Mouse (Mus musculus) embryo, embryonic 10 days (tissue): ENCODE measurements around the gene Rhbdl1.

Source experiments
- DNase-seq: peaks from one replicate; pipeline ENCODE4 v3.0.0-alpha.2; 2015; ENCODE audit warnings: low spot score

Gene Rhbdl1

DNA sequence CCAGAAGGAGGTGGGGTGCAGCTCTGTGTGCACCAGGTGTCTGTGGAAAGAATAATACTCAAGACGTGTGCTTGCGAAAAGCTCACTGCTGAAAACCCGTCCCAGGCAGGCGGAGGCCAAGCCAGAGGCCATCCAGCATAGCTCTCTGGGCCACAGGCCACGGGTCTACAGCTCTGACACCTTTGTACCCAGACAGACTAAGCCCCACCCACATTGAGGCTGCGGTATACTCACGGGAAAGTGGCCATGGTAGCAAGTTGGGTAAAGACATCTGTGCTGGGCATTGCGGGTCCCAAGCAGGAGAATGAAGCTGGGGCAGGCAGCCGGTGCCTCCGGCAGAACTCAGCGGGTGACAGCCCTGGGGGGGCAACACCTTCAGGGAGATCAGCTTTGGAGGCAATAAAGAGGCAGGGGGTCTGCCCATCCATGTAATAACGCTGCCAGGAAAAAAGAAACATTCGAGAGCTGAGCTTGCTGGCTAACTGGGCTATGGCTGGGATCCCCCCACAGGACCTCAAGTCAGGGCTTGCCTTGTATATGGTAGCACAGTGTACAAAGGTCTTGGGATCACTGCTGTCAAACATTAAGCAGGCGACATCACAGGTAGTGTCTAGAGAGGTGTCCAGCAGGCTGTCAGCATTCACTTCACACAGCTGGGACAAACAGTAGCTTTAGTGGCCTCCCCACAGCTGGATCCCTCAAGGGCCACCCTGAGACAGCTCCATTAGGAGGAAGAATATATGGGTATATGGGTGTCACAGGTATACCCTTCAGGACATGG lies 2.5 kb upstream of the Rhbdl1 start:
- no peak for DNase-seq

DNA sequence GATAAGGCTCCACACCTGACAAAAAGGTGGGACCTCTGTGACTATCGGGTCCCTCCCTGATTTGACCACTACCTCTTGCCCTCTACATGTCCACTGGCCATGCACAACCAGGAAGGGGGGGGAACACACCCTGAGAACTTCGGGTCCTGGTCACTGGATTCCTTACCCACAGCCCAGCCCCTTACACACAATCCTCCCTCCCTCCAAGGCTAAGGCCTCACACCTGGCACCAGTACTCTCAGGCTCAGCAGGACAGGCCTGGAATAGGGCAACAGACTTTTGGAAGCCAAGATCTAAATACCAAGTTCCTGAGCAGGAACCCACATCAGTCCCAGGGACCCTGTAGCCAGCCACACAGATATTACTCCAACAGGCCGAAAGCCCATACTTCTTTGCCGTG lies 1.8 kb upstream of the Rhbdl1 start:
- DNase-seq: no peak

DNA sequence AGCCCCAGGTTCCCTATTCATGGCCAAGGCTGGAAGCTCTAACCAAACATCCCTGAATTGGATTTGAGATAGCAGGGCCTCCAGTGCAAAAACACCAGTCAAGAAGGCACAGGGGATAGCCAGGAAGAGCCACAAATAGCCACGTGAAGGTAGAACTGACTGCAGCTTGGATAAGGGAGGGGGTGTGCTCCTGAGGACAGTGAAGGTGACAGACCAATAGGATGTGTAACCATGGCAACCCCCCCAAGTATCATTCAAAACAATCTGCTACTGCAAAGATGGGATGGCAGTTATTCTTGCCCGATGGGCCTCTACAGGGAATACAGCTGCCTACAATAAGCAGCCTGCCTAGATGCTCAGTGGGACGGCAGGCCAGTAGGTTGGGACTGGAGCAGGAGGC lies 438 bp upstream of the Rhbdl1 start:
- DNase-seq: no peak

DNA sequence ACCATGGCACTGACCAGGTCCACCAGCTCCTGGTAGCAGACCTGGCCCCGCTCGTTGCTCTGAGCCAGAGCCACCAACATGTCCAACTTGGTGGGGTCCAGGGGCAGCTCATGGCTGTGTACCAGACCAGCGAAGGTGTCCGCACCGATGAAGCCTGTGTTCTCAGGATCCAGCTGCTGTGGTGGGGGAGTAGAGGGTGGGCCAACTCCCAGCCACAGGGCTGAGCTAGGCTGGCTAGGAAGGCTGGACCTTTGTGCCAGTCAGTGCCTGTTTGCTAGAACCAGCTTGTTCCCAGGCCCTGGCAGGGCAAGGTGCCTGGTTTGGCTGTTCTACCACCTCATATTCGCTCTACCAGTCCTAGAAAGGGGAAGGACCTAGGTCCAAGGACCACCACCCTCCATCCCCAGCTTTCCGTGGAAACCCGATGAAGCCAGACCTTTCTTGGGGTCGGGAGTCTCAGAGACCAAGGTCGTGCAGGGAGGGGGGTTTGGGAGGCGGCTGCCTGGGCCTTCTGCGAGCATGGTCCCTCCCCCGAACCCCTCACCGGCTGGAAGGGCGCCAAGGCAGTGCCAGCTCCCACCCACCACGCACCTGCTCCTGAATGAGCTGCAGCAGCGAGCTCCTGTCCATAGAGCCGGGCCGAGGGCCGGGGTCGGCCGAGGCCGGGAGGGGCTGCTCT lies 559 bp downstream of the Rhbdl1 start:
- DNase-seq: no peak

DNA sequence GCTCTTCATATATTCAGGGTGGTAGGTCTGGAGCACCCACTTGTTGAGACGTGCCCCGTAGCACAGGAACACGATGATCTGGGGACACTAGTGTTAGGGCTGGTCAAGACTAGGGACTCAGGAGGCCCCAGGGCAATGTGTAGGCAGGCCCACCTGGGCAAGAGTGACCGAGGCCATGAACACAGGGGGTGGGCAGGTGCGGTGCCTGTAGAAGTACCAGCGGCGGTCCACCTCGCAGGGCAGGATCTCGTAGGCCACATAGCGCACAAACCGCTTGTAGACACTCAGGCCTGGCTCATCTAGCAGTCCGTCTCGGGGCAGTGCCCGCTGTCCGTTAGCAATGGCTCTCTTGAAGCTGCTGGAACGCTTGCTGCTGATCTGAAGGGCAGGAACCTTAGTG lies 1.3 kb downstream of the Rhbdl1 start:
- DNase-seq: no peak

DNA sequence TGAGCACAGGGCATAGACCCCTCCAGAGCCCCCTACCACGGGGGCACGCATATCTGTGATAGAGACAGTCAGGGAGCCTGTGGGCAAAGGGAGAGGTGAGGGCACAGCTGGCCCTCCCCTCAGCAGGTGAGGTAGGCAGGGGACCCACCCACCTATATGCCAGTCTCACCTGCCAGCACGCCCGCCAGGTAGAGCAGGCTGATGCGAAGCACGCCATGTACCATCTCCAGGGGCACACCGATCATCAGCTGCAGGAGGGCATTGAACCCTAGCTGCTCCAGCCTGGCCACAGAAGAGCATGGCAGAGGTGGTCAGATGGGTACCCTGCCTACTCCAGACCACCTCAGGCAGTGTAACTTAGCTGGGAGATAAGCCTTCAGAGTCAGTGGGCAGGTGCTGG lies 1.8 kb downstream of the Rhbdl1 start:
- DNase-seq: no peak

DNA sequence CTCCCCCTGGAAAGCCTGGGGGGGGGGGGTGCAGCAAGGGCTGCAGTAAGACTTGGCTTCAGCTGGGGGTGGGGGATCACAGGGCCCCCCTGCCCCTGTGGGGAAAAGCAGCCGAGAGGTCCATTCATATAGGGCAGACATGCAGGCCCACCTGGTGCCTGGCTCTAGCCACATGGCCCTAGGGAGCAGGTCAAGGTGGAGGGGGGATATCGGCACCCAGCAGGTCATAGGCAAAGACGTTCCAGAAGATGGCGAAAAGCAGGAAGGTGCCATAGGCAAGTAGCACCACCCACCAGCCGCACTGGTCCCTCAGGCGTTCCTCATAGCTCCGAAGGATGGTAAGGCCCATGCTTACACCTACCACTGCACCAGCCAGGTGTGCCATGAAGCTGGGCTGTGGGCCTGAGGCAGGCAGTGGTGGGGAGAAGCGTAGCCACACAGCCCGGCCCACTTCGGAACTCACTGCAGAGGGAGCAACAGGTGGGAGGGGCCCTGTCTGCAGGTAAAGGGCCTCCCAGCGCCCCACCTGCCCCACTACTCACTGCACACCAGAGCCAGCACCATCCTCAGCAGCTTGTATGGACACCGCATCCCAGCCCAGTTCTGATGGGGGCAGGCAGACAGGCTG lies 2.4 kb downstream of the Rhbdl1 start:
- DNase-seq: no peak

DNA sequence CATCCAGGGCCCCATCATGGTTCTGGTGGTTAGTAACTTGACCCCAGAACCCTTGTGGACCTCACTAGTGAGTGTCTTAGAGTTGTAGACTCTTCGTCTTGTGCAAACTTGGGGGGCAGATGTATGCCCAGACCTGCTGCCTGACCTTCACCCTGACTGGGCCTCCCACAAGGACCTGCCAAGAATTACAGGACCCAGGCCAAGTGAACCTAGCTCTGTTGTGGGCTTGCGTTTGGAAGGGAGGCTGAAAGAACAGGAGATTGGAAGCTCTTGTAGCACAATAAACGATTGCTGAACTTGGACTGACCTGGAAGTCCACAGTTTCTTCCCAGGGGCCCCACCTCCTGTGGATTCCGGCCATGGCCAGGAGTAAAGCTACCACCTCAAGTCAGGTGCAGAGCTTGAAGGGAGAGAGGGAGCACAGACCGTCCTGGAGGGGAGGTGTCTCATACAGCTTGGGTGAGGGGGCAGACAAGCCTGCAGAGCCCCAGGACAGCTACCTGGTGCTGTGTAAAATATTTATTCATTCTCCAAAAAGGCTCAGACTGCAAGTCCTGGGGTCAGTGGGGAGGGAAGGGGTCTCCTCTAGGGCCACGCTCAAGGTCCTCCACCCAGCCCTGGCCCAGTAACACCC lies 3.0 kb downstream of the Rhbdl1 start:
- DNase-seq: no peak

DNA sequence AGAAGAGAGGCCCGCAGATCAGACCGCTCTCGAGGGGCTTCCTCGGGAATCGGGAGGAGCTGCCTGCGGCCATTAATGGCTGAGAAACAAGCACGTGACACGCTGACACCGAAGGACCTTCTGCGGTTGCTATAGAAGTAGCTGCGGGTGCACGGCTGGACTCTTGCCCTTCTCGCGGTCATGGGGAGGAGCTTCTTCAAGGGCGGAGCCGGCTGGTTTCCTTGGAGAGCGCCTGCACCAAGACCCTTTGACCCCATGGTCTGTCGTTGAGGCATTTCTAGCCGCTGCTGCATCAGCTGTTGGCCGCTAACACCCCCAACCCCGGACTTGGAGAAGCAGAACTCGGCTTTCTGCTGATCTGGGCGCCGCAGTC lies 3.8 kb downstream of the Rhbdl1 start, which contains the start of gene Stub1:
Gene Stub1 (minus strand): TSS at position 114 of the 373 bp plus-strand sequence.
- DNase-seq: peak; percentile 98

DNA sequence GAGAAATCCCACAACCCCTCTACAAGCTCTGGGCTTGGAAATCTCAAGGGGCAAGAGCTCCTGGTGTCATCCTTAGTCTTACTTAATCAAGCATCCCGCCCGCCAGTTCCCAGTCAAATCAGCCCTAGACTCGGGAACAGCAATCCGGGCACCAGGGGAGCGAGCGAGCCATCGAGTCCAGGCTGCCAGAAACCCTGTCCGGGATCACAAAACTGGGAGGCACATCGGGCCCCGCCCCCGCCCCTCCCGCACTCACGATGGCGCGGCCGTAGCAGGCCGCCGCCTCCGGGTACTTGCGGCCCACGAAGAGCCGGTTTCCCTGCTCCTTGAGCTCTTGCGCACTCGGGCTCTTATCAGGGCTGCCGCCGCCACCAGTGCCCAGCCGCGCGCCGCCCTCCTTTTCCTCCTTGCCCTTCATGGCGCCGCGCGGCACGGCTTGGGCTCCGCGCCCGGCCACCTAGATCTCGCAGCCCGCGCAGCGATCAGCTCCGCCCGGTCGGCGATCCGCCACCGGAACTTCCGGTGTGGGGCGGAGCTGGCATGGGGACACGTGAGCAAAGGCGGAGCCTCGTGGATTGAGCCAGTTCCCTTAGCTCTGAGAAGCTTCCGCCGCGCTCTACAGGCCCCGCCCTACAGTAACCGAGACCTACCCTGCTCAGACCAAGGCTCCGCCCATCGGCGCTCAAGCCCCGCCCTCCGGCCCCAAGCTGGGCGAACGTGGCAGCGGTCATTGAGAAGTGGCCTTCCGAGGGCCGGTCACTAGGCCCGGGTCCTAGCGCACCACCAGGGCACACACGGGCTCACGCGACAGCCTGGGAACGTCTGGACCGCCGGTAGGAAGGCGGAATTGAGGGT lies 4.4 kb downstream of the Rhbdl1 start:
- peak; percentile 99 for DNase-seq

DNA sequence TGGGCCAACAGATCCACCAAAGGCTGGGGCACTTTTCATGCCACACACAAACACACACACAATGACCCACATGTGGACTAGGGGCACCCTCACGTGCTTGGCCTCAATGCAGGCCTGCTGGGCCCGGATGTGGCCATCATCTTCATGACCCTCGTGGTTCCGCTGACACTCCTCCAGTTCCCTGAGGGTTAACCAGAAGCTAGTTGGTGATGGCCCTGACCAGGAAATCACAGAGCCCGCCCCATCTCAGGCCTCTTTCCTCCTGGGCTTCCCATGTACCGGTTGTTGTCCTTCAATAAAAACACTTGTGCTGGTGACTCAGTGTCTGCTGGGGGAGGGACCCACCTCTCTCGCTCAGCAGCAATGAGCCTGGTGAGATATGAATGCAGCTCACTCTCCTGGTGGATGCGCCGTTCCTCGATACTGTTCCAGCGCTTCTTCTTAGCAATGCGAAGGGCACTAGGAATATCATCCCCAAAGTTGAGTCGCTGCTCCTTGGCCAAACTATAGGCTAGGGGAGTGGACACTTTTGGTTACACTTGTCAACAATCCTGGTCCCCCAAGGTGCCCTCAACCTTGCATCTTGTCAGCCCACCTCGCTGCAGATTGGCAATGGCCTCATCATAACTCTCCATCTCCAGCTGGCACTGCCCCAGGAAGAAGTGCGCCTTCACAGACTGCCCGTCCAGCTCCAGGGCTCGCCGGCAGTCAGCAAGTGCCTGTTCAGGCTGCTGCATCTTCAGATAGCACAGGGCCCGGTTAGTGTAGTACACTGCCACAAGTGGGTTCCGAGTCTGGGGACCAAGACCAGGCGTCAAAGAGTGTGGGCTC lies 5.4 kb downstream of the Rhbdl1 start:
- DNase-seq: no peak

DNA sequence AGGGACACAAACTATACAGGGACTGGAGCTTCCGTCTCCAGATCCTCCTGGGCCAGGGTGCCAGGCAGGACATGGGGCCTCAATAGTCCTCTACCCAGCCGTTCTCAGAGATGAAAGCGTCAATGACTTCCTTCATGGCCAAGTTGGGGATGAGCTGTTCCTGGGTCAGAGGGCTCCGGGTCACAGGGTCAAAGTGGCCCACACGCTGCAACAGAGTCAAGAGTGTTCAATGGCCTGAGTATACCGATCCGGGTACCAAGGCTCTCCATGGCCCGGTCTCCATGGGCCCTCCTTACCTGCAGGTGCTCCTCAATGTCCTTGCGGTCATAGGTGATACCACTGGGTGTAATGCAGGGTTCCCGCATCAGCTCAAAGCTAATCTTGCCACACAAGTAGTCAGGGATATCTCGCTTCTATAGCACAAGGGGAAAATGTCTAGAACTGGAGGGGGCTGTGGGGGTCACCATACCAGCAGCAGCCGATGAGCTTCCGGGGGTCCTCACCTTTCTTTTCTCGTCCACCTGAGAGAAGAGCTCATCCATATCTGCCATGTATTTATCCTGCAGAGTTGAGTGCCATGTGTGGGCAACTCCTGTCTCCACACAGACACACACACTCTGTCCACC lies 6.2 kb downstream of the Rhbdl1 start:
- no peak for DNase-seq

DNA sequence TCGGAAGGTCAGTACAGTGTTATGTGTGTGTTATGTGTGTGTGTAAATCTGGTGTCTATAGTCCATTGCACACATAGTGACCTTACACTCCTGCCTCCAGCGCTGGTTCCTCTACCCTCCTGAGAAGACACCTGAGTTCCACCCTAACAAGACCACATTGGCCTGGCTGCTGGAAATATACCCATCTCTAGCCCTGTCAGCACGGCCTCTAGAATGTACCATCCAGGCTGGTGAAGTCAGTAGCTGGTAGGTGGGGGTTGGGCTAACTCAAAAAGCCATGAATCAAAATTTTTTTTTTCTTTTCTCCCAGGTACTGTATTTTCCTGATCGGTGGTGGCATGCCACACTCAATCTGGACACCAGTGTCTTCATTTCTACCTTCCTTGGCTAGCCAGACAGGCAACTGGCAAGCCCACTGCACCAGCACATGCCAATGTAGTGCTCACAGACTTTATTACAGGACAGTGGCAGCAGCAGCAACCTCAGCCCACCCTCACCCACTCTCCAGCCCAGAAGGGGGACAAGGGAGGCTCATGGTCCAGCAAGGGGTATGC lies 6.8 kb downstream of the Rhbdl1 start:
- no peak for DNase-seq

DNA sequence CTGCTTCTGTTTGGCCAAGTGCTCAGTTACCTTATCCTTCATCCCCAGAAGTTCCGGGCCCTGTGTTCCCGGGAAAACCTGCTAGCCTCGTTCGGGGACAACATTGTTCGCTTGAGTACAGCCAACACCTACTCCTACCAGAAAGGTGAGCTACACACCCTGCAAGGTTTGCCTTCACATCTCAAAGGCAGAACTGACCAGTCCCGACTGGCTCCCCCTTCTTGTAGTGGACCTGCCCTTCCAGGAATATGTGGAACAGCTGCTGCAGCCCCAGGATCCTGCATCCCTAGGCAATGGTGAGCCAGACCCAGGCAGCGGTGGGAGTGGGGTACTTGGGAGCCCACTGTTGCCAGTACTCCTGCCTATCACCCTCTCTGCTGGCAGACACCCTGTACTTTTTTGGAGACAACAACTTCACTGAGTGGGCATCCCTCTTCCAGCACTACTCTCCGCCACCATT lies 7.5 kb downstream of the Rhbdl1 start:
- no peak for DNase-seq

DNA sequence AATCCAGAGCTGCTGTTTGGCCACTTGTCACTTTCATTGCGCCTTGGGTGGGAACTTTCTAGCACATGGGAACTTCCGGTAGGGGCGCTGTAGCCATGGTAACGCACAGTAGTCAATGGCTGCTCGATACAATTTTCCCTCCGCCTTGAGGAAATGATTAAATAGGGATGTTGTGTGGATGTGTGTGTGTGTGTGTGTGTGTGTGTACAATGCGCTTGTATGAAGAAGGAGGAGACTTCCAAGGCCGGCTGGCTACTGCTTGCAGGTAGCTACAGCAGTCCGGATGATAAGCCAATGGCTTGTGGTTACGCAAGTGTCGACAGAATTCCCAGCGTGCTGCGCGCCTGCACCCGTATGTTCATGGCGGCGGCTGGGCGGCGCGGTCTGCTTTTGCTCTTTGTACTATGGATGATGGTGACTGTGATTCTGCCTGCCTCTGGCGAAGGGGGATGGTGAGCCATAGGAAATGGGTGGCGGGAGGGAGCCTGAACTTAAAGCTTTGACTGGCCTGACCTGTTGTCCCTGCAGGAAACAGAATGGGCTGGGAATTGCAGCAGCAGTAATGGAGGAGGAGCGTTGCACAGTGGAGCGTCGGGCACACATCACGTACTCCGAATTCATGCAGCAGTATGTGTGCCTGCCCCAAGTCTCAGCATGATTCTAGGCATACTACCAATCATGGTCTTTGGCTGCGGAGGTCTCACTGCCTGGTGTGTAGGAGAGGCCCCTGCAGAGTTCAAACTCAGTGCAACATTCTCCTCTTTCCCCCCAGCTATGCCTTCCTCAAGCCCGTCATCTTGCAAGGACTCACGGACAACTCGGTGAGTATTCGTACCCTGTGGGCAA lies 8.2 kb downstream of the Rhbdl1 start, which contains the start of gene Jmjd8:
Gene Jmjd8 (plus strand): TSS at position 156 of the 846 bp plus-strand sequence.
- DNase-seq: peak; percentile 91

DNA sequence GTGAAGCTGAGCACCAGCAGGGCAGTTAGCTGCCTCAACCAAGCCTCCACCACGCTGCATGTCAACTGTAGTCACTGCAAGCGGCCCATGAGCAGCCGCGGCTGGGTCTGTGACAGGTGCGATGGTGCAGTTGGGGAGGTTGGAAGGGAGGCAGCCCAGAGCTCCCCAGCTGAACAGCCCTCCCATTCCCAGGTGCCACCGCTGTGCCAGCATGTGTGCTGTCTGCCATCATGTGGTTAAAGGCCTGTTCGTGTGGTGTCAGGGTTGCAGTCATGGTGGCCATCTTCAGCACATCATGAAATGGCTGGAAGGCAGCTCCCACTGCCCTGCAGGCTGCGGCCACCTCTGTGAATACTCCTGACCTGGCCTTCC lies 8.9 kb downstream of the Rhbdl1 start:
- DNase-seq: no peak

DNA sequence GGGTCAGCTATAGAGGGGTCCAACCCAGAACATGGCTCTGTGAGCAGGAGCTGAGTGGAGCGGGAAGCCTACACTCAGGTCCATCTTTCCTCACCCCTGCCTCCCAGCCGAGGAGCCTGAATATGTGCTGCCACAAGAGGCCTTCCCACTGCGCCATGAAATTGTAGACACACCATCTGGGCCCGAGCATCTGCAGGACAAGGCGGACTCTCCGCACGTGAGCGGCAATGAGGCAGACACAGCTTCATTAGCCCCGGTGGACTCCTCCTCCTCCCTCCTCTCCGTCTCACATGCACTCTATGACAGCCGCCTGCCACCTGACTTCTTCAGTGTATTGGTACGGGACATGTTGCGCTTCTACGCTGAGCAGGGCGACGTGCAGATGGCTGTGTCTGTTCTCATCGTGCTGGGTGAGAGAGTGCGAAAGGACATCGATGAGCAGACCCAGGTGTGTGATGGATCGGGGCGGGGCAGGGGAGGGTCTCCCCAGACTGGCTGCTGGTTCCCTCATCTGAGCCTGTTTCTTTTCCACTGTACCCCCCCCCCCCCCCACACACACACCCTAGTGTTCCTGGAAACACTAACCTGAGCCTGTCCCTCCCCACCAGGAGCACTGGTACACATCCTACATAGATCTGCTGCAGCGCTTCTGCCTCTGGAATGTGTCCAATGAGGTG lies 9.4 kb downstream of the Rhbdl1 start:
- DNase-seq: no peak

DNA sequence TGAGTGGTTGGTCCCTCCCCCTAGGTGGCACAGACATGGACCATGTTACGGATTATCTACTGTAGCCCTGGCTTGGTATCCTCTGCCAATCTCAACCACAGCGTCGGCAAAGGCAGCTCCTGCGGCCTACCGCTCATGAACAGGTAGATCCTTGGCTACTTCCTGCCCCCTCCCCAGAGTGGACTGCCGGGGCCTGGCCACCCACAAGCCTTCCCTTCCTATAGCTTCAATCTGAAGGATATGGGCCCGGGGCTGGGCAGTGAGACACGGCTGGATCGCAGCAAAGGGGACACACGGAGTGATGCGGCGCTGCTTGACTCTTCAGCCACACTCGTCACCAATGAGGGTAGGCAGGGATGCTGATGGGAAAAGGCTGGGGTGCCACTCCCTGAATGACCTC lies 10.1 kb downstream of the Rhbdl1 start:
- no peak for DNase-seq
